Mouse (Mus musculus) liver, adult 2 months (tissue): ENCODE measurements around the gene Pcx.

Experiments
- CTCF ChIP-seq: fragments of 200-500 bp; IDR thresholded peaks from 2 replicates; pipeline ENCODE4 v1.5.1; 2011; ENCODE audit warnings: low read depth, low read length, control low read depth
- POLR2A ChIP-seq: fragments of 200-500 bp; IDR thresholded peaks from 2 replicates; pipeline ENCODE4 v1.6.1; 2011; ENCODE audit warnings: low read length, control low read depth; ENCODE audit not compliant: insufficient read depth; ENCODE audit errors: extremely low read depth

DNA sequence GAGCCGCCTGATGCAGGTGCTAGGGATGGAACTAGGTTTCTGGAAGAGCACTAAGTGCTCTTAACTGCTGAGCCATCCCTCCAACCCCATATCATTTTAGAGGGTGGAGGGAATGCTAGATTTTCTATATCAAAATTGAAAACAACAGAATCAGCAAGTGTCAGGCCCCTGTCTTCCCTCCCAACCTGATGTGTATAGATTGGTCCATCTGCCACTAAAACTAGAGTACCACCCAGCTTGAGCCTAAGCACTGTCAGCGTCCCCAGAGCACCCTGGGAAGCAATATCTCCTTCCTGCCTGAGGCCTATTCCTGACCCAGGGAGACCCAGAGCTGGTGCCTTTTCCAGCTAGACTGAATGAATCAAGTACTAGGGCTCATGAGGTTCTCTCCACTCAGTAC lies 56.6 kb downstream of the Pcx start:
- TF ChIP-seq POLR2A (no peak), CTCF (no peak)
